Mouse (Mus musculus): ENCODE measurements around the gene Bzw1.
A peak's percentile ranks its signal among the peaks of the same experiment; 100 is the strongest.
"Not testable (repeated sequence)": the region's sequence is repeated elsewhere in the genome, so short reads cannot be mapped to it uniquely, and the experiment has no call there.

Gene Bzw1

DNA sequence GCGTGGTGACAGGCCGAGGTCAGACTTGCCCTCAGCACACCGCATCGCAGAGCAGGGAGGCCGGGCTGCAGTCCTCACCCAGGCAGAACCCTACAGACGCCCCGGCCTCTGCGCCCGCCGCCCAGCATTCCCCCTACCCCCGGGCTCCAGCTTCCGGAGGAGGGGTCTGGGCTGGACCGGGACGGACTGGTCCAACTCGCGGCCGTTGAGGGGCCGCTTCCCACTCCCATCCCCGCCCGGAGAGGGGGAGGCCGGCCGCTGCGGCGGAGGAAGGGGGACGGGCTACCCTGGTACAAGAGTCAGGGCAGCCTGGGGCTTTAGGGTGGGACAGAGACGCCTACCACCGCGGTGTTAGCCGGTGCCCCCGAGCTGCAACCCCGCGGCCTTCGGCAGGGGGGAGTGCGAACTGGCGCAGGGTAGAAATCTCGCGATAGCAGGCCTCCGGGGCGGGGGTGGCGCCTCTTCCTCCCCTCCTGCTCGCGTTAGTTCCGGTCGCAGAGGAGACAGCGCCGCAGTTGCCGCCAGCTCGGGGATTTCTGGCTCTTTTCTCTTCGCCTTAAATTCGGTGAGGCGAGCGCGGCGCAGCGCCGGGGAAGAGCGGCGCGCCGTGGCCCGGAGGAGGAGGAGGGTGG, at the start of gene Bzw1:
Bzw1 (plus strand) TSS at position 247 of the 632 bp plus-strand sequence.
- DNase-seq = peak; percentile 93 to 94

- DNase-seq = no peak
Observed at GRCm38 (mm10) chr1:58343861-58344260, 48.8 kb upstream of the Bzw1 start.

DNA sequence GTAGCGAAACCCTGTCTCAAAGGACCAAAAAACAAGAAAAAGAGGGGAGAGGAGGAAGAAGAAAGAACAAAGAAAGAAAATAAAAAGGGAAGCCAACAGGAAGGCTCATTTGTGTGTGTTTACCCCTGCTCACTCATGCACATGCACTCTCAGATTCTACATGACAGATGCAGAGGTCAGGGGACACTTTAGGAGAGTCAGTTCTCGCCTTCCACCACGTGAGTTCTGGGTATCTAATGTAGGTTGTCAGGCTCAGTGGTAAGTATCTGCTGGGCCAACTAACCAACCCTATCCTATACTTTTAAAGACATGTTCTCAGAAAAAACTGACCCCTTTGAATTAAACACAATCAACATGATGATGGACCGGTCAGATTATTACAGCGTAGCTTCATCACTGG, 48.1 kb upstream of the Bzw1 start:
- DNase-seq = no peak

GRCm38 (mm10) chr1:58346159-58346558, 46.5 kb upstream of the Bzw1 start:
- no peak for DNase-seq

- no peak for DNase-seq
Observed at GRCm38 (mm10) chr1:58348712-58349111, 44.0 kb upstream of the Bzw1 start.

DNA sequence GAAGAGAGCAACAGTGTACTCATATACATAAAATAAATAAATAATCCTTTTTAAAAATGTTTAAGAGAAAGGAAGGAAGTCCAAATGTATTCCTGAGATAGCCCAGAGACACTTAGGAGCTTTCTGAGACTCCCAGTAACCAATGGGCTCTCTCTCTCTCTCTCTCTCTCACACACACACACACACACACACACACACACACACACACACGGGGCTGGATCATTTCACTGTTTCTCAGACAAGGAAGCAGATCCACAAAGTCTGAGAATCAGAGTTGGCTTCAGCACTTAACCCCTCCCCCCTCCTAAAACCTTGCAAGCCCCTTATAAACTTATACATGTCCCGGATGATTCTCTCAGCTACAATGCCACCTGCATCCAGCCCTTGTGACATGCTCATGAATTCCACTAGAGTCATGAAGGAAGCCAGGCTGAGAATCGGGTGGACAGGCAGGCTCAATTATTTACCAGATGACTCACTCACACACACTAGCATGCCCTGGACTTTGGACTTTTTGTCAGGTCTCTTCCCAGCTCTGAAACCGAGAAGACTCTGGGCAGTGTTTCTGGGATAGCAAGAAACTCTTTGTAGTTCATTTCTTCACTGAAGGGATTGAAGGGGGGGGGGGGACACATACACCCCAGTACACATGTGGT, 39.3 kb upstream of the Bzw1 start:
- no peak for DNase-seq

DNA sequence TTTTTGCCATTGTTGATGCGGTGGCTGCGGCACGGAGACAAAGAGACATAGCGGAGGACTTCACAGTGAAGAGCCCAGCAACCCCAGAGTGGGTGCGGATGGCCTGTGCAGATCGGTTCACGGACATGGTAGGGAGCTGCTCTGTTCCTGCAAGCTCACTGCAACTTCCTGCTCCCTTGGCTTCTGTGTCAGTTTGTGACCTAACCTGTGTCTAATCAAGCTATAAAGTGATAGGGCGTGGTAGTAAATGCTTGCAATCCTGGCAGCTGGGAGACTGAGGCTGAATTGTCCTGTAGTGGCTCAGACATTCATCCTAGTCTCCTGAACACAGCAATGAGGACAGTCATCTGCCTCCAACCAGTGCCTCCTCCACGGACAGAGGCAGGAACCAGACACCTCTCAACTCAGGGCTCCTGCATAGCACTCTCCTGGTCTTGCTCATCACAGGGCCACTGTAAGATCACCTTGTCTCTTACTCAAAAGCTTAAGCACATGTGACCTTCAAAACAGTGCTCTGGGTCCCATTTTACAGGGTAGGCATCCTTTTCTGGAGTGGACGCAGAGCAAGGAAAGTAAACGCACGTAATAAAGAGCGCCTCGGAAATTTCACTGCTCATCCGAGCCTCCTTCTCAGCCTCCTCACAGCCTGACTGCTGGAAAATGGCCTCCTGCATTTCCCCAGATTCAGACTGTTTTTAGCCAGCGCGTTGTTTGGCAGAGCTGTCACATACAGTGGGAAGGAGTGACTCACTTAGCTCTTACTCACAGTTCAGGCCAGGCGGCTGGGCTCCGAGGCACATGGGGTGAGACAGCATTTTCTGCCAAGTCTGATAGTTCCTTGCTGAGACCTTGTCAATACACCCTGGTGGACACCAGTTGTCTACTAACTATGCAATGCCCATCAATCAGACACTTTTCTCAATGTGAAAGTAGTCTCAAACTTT, 33.5 kb upstream of the Bzw1 start:
- peak; percentile 15 to 20 for DNase-seq

GRCm38 (mm10) chr1:58362296-58362695, 30.4 kb upstream of the Bzw1 start:
- no peak for DNase-seq

GRCm38 (mm10) chr1:58364551-58364950, 28.1 kb upstream of the Bzw1 start:
- DNase-seq = no peak

DNA sequence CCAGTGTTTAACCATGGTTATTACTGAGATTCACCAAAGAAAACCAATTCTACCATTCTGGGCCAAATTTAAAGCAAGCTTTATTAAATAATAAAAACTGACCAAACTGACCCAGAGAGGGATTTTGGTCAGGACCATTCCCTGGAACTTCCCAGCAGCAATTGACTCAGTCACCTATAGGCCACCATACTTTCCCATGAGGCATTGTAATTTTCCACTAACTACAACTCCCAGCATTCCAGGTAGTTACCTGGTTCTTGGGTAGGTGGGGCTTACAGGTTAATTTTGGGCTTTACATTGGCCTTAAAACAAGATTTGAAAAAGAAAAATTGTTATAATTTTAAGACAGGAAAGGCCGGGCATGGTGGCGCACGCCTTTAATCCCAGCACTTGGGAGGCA, 26.9 kb upstream of the Bzw1 start:
- no peak for DNase-seq

GRCm38 (mm10) chr1:58366737-58367471, 25.8 kb upstream of the Bzw1 start:
- DNase-seq = no peak

DNA sequence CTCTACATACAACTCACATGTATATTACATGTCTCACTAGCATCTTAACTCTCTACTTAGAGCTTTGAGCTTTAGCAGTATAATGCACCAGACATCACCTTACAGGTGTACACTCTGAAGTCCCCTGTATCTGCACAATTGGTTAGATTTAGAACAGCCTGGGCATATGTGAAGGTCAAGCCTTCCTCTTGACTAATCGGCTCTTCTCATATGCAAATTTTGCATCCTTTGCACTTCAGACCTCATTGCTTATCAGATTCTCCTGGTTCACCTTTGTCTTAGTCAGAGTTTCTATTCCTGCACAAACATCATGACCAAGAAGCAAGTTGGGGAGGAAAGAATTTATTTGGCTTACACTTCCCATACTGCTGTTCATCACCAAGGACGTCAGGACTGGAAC, 23.0 kb upstream of the Bzw1 start:
- DNase-seq = no peak

GRCm38 (mm10) chr1:58374266-58374665, 18.4 kb upstream of the Bzw1 start:
- DNase-seq = not testable (repeated sequence)

- DNase-seq = no peak
Observed at GRCm38 (mm10) chr1:58375574-58376147, 17.0 kb upstream of the Bzw1 start.

DNA sequence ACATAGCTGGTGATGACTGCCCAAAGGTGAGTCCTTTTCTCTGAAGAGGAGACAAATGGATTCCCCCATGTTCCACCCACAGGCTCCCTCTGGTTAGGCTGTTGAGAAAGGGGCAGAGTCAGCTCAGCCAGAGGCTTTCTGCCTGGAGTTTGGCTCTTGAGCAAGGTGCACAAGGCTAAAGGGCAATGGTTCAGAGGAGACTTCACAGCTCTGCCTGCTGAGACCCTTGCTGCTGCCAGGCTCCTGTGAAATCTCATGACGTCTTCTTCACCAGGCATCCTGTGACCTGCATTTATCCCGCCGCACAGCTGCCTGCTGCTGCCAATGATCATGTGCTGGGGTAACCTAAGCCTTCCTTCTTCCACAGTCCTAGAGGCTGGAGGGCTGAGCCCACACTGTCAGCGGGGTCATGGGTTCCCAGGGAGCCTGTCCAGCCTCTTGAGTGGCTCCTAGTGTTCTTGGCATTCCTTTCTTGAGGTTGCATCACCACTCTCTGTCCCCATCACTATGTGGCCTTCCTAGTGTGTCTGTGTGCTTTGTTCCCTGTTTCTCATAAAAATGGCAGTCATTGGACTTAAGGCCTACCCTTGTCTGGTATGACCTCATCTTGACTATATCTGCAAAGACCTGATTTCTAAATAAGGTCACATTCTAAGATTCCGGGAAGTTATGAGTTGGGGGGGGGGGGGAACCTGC, 10.0 kb upstream of the Bzw1 start:
- peak in 1 of 2 experiments; percentile 7 for DNase-seq

GRCm38 (mm10) chr1:58391421-58392267, 1.1 kb upstream of the Bzw1 start:
- DNase-seq = no peak

GRCm38 (mm10) chr1:58392268-58392651, 438 bp upstream of the Bzw1 start:
- DNase-seq = no peak

GRCm38 (mm10) chr1:58393284-58394195, 842 bp downstream of the Bzw1 start:
- peak; percentile 54 to 56 for DNase-seq

GRCm38 (mm10) chr1:58395341-58395740, 2.6 kb downstream of the Bzw1 start:
- DNase-seq = no peak

- DNase-seq = no peak
Observed at GRCm38 (mm10) chr1:58396179-58396578, 3.5 kb downstream of the Bzw1 start.
